Mouse (Mus musculus) lung, embryonic 14.5 days (tissue): ENCODE measurements around the gene Plod3. TPM values are rescaled to one million over a fixed set of nuclear protein-coding genes. Genes with fewer than 3 reads are reported as not detected.
"Not testable (repeated sequence)": the region's sequence is repeated elsewhere in the genome, so short reads cannot be mapped to it uniquely, and the experiment has no call there.

ENCODE experiments used
- ATAC-seq: fragments of 200-750 bp; cut with Nextera tagmentation; 2 replicates; pipeline ENCODE4 v1.8.0; 2017; ENCODE audit warnings: mild to moderate bottlenecking, moderate TSS enrichment, moderate library complexity; ENCODE audit not compliant: insufficient read depth
- DNase-seq: peaks from one replicate; pipeline ENCODE4 v3.0.0-alpha.2; 2015
- H3K27ac ChIP-seq: fragments of 300-500 bp; sonication (generic); 2 replicates; pipeline ENCODE4 v1.5.1; 2014; ENCODE audit warnings: low read depth, mild to moderate bottlenecking, moderate library complexity
- H3K27me3 ChIP-seq: fragments of 300-500 bp; sonication (generic); 2 replicates; pipeline ENCODE4 v1.6.1; 2014; ENCODE audit warnings: low read length, control low read depth; ENCODE audit not compliant: insufficient read depth
- H3K36me3 ChIP-seq: fragments of 300-500 bp; sonication (generic); 2 replicates; pipeline ENCODE4 v1.6.1; 2014; ENCODE audit warnings: control low read depth; ENCODE audit not compliant: insufficient read depth
- H3K4me1 ChIP-seq: fragments of 300-500 bp; sonication (generic); 2 replicates; pipeline ENCODE4 v1.6.1; 2014; ENCODE audit warnings: antibody characterized with exemption, control low read depth; ENCODE audit not compliant: insufficient read depth
- H3K4me2 ChIP-seq: fragments of 300-500 bp; sonication (generic); 2 replicates; pipeline ENCODE4 v1.6.1; 2014; ENCODE audit warnings: mild to moderate bottlenecking
- H3K4me3 ChIP-seq: fragments of 300-500 bp; sonication (generic); 2 replicates; pipeline ENCODE4 v1.5.1; 2014; ENCODE audit warnings: low read depth, low read length
- H3K9ac ChIP-seq: fragments of 300-500 bp; sonication (generic); 2 replicates; pipeline ENCODE4 v1.6.1; 2014
- H3K9me3 ChIP-seq: fragments of 300-500 bp; sonication (generic); 2 replicates; pipeline ENCODE4 v1.6.1; 2016; ENCODE audit warnings: low read depth, low read length, control low read depth
- CTCF ChIP-seq: IDR thresholded peaks from 2 replicates; pipeline ENCODE4 v1.5.1; 2016; ENCODE audit warnings: antibody characterized with exemption, low read depth
- WGBS: fragments of 180-500 bp; shearing (Covaris S2); extraction: QIAGEN DNeasy Blood & Tissue Kit; methylation state at CpG from one replicate; pipeline ENCODE4 v1.1.7; 2014; 5-methylcytosine and 5-hydroxymethylcytosine counted together
- polyA plus RNA-seq: library from polyadenylated mRNA; unstranded; fragments of >200 nt; fragmentation: Nextera tagmentation; extraction: Ambion mirVana; gene quantifications from 2 replicates; pipeline ENCODE4 v1.2.1, GENCODE M21; 2014

Gene Plod3
- polyA plus RNA-seq, 1 experiment from 2014 or later = 43.7 TPM

DNA sequence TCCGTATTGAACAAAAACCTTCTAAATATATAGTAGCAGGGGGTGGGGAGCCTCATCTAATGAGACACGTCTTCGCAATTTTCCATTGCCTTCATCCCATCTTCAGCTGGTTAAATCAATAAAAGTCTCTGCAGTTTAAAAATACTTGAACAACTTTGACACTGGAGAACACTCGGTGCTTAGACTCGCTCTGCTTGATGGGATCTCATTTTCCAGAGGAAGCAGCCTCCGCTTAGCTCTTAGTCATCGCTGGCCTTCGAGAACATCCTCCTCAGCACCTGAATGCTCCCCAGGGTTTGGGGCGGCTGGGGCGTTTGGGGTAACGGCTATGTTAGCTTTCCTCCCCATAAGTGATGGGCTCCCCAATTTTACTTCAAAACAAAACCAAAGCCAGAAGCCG, 41.7 kb upstream of the Plod3 start:
- 72% methylated on average over 12 of the region's 12 CpGs for WGBS
- TF ChIP-seq CTCF = no peak

DNA sequence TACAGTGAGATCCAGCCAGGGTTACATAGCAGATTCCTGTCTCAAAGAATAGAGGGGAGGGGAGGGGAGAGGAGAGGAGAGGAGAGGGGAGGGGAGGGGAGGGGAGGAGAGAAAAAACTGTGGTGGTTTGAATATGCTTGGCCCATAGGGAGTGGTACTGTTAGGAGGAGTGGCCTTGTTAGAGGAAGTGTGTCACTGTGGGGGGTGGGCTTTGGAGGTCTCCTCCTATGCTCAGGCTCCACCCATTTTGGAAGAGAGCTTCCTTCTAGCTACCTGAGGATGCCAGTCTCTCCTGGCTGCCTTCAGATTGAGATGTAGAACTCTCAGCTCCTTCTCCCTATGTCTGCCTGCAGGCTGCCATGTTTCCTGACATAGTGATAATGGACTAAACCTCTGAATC, 38.9 kb upstream of the Plod3 start:
- DNase-seq (no peak), ATAC-seq (no peak)
- H3K9me3 ChIP-seq = no peaks in the 10 kb centered on the region
- no peak overlapping the region for H3K4me3 ChIP-seq
- H3K27ac ChIP-seq = no peak overlapping the region
- H3K9ac ChIP-seq = no peak overlapping the region
- H3K36me3 ChIP-seq = no peaks in the 10 kb centered on the region
- no peak overlapping the region for H3K4me2 ChIP-seq
- no peak for TF ChIP-seq CTCF
- no peaks in the 10 kb centered on the region for H3K27me3 ChIP-seq
- no peaks in the 10 kb centered on the region for H3K4me1 ChIP-seq

More for the DNA sequence above, 41.7 kb upstream of the Plod3 start:
- Histone ChIP-seq H3K4me1 (no peaks in the 10 kb centered on the region; the same call in 1 of the 2 replicates), H3K36me3 (no peaks in the 10 kb centered on the region), H3K27ac (no peak overlapping the region), H3K9me3 (no peaks in the 10 kb centered on the region), H3K9ac (no peak overlapping the region), H3K4me3 (no peak overlapping the region), H3K27me3 (no peaks in the 10 kb centered on the region), H3K4me2 (no peak overlapping the region)
- DNase-seq (no peak), ATAC-seq (no peak)

DNA sequence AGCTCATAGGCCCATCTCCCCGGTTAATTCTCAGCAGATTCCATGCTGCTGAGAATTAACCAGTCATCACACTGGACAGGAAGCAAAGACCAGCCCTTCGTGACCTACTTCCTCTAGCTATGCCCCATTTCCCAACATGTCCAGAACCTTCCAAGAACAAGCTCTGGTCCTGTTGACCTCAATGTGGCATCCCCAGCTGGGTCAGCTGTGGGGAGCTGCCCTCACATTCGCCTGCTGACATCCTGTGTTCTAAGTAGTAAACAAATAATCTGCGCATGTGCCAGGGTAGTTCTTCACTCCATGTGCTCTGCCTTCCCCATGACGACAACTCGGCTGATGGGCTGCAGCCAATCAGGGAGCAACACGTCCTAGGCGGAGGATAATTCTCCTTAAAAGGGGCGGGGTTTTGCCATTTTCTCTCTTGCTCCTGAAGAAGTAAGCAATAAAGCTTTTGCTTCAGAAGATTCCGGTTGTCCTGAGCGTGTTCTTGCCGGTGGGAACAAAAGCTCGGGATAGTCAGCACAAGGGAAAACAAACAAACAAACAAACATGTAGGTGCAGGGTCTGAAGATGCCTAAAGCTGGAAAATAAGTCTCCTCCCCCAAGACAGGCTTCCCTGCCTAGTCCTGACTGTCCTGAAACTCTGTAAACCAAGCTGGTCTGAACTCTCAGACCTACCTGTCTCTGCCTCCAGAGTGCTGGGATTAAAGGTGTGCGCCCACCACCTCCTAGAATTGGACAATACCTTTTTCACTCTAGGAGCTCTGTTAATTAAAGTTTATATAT, 37.1 kb upstream of the Plod3 start:
- H3K27me3 ChIP-seq, H3K27ac ChIP-seq, H3K4me2 ChIP-seq, H3K36me3 ChIP-seq, DNase-seq, H3K4me1 ChIP-seq, H3K9ac ChIP-seq, ATAC-seq, H3K9me3 ChIP-seq, H3K4me3 ChIP-seq: not testable (repeated sequence)
- WGBS = 72% methylated on average over 14 of the region's 14 CpGs

DNA sequence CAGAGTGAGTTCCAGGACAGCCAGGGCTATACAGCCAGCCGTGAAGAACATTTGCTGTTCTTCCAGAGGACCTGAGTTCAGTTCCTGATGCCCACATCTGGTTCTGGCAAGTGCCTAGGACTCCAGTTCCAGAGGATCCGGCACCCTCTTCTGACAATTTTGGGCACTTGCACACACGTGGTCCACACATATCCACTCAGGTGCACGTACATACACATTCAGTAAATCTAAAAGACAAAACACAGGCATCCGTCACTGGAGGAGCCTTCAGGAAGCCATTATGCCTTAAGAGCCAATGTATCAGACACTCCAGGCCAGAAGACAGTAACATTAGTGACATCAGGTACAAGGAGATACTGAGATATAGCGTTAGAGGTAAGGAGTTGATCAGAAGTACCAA, 36.3 kb upstream of the Plod3 start:
- H3K4me3 ChIP-seq = no peak overlapping the region
- peaks cover 5% of the 10 kb centered on the region; the same call in 1 of the 2 replicates for H3K4me1 ChIP-seq
- no peaks in the 10 kb centered on the region for H3K27me3 ChIP-seq
- TF ChIP-seq CTCF = no peak
- no peak for ATAC-seq
- H3K4me2 ChIP-seq = no peak overlapping the region
- H3K36me3 ChIP-seq = no peaks in the 10 kb centered on the region
- no peaks in the 10 kb centered on the region for H3K9me3 ChIP-seq
- no peak for DNase-seq
- no peak overlapping the region for H3K27ac ChIP-seq
- 85% methylated on average over 6 of the region's 6 CpGs for WGBS
- H3K9ac ChIP-seq = no peak overlapping the region

DNA sequence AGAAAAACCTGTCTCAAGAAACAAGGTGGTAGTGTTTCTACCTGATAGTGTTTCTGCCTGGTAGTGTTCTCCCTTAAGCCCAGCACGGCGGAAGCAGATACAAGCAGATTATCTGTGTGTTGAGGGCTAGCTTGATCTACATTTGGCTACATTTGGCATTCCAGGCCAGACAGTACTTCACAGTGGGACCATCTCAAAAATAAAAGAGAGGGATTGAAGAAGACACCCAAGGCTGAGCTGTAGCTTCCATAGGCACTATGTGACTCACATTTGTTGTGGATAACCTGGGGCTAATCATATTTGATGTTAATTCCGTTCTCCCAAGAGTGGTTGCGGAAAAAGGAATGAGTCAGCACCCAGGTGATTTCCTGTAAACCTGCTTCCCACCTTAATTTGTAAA, 34.7 kb upstream of the Plod3 start:
- no peak for DNase-seq
- no peak for ATAC-seq
- Histone ChIP-seq H3K4me2 (peak overlapping the region; percentile 75; the same call in 1 of the 2 replicates), H3K27me3 (no peaks in the 10 kb centered on the region), H3K9ac (no peak overlapping the region), H3K4me3 (no peak overlapping the region), H3K9me3 (no peaks in the 10 kb centered on the region), H3K36me3 (0 out of 2 replicates have a peak, but pooled peaks cover 4% of the 10 kb centered on the region), H3K4me1 (peaks cover 5% of the 10 kb centered on the region; the same call in 1 of the 2 replicates), H3K27ac (no peak overlapping the region)
- no peak for TF ChIP-seq CTCF
- WGBS = 82% methylated on average over 4 of the region's 4 CpGs

DNA sequence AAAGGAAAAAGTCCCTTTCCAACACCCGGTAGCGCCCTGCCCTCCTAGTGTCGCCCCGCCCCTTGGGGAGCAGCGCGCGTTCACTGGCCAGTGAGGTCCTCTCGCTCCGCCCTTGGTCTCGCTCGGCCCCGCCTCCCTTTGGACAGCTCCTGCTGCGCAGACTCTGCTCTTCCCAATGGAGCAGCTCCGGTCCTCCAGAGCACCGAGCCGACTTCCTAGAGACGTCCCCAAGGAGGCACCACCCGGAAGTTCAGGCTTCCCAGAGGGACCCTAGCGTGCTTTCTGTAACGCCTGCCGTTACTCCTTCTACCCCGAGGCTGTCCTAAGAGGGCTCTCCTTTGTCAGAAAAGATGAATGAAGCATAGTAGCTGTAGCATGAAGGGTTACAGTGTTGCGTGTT, 33.8 kb upstream of the Plod3 start, which contains the start of gene Fis1:
Fis1 (plus strand) TSS at position 261 of the 400 bp plus-strand sequence.
- peak within 1 kb of the TSS; percentile 70 for H3K9ac ChIP-seq
- WGBS = under 1% methylated on average over 23 of the region's 23 CpGs
- peak within 1 kb of the TSS; percentile 64; the same call in 1 of the 2 replicates for H3K27ac ChIP-seq
- no peaks in the 10 kb centered on the region for H3K27me3 ChIP-seq
- peak within 1 kb of the TSS; percentile 67 for H3K4me3 ChIP-seq
- no peaks in the 10 kb centered on the region for H3K9me3 ChIP-seq
- no peak for TF ChIP-seq CTCF
- DNase-seq (peak; percentile 100), ATAC-seq (peak; percentile 100)
- peaks cover 7% of the 10 kb centered on the region; the same call in 1 of the 2 replicates for H3K36me3 ChIP-seq
- H3K4me1 ChIP-seq = peaks cover 5% of the 10 kb centered on the region; the same call in 1 of the 2 replicates
- peak within 1 kb of the TSS; percentile 75 for H3K4me2 ChIP-seq

DNA sequence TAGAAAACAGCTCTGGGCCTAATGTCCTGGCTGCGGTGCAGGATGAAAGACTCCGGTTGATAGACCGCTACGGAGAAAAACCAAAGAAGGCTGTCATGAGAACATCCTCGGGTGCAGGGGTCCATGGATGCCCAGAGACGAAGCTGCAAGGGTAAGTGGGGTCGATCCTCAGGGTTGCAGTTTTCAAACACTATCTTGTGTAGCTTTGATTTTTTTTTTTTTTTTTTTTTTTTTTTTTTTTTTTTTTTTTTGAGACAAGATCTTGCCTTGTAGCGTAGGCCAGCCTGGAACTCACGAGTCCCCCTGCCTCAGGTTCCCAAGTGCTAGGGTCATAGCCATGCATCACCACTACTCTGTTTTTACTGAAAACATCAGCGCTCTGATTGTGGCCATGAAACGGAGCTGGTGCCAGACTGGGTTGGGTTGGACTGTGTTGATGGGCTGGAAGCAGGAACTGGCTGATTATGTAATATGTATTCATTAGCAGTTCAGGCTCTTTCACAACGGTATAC, 33.3 kb upstream of the Plod3 start:
- H3K27me3 ChIP-seq = no peaks in the 10 kb centered on the region
- peak overlapping the region; percentile 67 for H3K4me3 ChIP-seq
- H3K36me3 ChIP-seq = peaks cover 7% of the 10 kb centered on the region; the same call in 1 of the 2 replicates
- peak overlapping the region; percentile 75 for H3K4me2 ChIP-seq
- H3K9me3 ChIP-seq = no peaks in the 10 kb centered on the region
- WGBS = 3% methylated on average over 12 of the region's 12 CpGs
- H3K4me1 ChIP-seq = peaks cover 5% of the 10 kb centered on the region; the same call in 1 of the 2 replicates
- TF ChIP-seq CTCF = no peak
- peak overlapping the region; percentile 70 for H3K9ac ChIP-seq
- ATAC-seq (peak; percentile 19; the same call in 1 of the 2 replicates), DNase-seq (no peak)
- H3K27ac ChIP-seq = peak overlapping the region; percentile 64; the same call in 1 of the 2 replicates
